Comparison of ENCODE assay signal across 8 mouse cellular contexts in genomic region chr13:29855281-29856031, GRCm38 (mm10). TPM values are rescaled to one million over a fixed set of nuclear protein-coding genes. Genes with fewer than 3 reads are reported as not detected.
A peak's percentile ranks its signal among the peaks of the same experiment; 100 is the strongest.
DNase-seq lines count a peak whose midpoint lies in the region; ATAC-seq and TF ChIP-seq lines count a peak whose summit lies in the region.

Cdkal1 (minus strand) TSS chr13:29855674.

- no peaks in the 10 kb centered on the region for H3K27me3 ChIP-seq in C2C12 (ENCODE audit: control insufficient read depth, insufficient read depth, insufficient read length)
- no peaks in the 10 kb centered on the region for H3K27me3 ChIP-seq in erythroblast, embryonic 14.5 days (ENCODE audit: control insufficient read depth)
- H3K27me3 ChIP-seq in heart, embryonic 13.5 days (replicated peaks) = no peaks in the 10 kb centered on the region
- no peaks in the 10 kb centered on the region for H3K27me3 ChIP-seq in liver, embryonic 12.5 days (replicated peaks)
- H3K27me3 ChIP-seq in stomach, embryonic 15.5 days (replicated peaks) = no peaks in the 10 kb centered on the region

- no peak for TF ChIP-seq CTCF in C2C12 (IDR thresholded peaks at IDR 0.05; ENCODE audit: control insufficient read depth, insufficient read depth, insufficient read length)
- TF ChIP-seq CTCF in brain, embryonic 14.5 days (IDR thresholded peaks at IDR 0.05; ENCODE audit: borderline replicate concordance, extremely low read depth, insufficient read depth, insufficient read length) = no peak

- TF ChIP-seq POLR2A in brain, embryonic 14.5 days (IDR thresholded peaks at IDR 0.05; ENCODE audit: borderline replicate concordance, extremely low read depth, insufficient read depth, insufficient read length, poor library complexity, severe bottlenecking) = peak; percentile 23; the same call in 1 of the 2 replicates

- under 1% methylated on average over 33 of the region's 33 CpGs for WGBS in heart, embryonic 13.5 days
- WGBS in liver, embryonic 12.5 days (ENCODE audit: insufficient replicate concordance) = under 1% methylated on average over 33 of the region's 33 CpGs
- WGBS in stomach, embryonic 15.5 days = under 1% methylated on average over 33 of the region's 33 CpGs

- H3K4me3 ChIP-seq in C2C12 (ENCODE audit: insufficient read depth, poor library complexity, severe bottlenecking) = peak within 1 kb of the TSS; percentile 65
- H3K4me3 ChIP-seq in erythroblast, embryonic 14.5 days (replicated peaks) = peak within 1 kb of the TSS; percentile 86
- peak within 1 kb of the TSS; percentile 92 for H3K4me3 ChIP-seq in heart, embryonic 13.5 days
- H3K4me3 ChIP-seq in liver, embryonic 12.5 days = peak within 1 kb of the TSS; percentile 88
- peak within 1 kb of the TSS; percentile 92 for H3K4me3 ChIP-seq in stomach, embryonic 15.5 days (replicated peaks)

- H3K9me3 ChIP-seq in erythroblast, embryonic 14.5 days (ENCODE audit: control insufficient read depth, low read length) = no peaks in the 10 kb centered on the region
- H3K9me3 ChIP-seq in heart, embryonic 13.5 days = no peaks in the 10 kb centered on the region
- H3K9me3 ChIP-seq in liver, embryonic 12.5 days (replicated peaks) = no peaks in the 10 kb centered on the region
- H3K9me3 ChIP-seq in stomach, embryonic 15.5 days = no peaks in the 10 kb centered on the region

- H3K4me2 ChIP-seq in heart, embryonic 13.5 days = peak within 1 kb of the TSS; percentile 77
- peak within 1 kb of the TSS; percentile 80 for H3K4me2 ChIP-seq in liver, embryonic 12.5 days
- H3K4me2 ChIP-seq in stomach, embryonic 15.5 days = peak within 1 kb of the TSS; percentile 58

- H3ac ChIP-seq in C2C12 (ENCODE audit: control insufficient read depth, insufficient read length, low read depth) = peak within 1 kb of the TSS; percentile 70

- peaks cover 50% of the 10 kb centered on the region for H3K79me2 ChIP-seq in C2C12 (ENCODE audit: control insufficient read depth, insufficient read depth)

- peaks cover 41% of the 10 kb centered on the region for H3K79me3 ChIP-seq in C2C12 (ENCODE audit: low read depth)

- DNase-seq in brain, embryonic 14.5 days (ENCODE audit: low read depth) = peak; percentile 96
- DNase-seq in kidney, postnatal 10 days = peak; percentile 90
- DNase-seq in natural killer cell, adult 2 months (ENCODE audit: low spot score in 2 of 2) = peak; percentile 64 to 73

- H3K27ac ChIP-seq in heart, embryonic 13.5 days (replicated peaks) = peak within 1 kb of the TSS; percentile 93
- peak within 1 kb of the TSS; percentile 69 for H3K27ac ChIP-seq in liver, embryonic 12.5 days
- H3K27ac ChIP-seq in stomach, embryonic 15.5 days = peak within 1 kb of the TSS; percentile 76

- H3K9ac ChIP-seq in heart, embryonic 13.5 days = peak within 1 kb of the TSS; percentile 91
- H3K9ac ChIP-seq in liver, embryonic 12.5 days = peak within 1 kb of the TSS; percentile 85
- H3K9ac ChIP-seq in stomach, embryonic 15.5 days = peak within 1 kb of the TSS; percentile 78

- H3K4me1 ChIP-seq in erythroblast, embryonic 14.5 days (ENCODE audit: control insufficient read depth) = peaks cover 15% of the 10 kb centered on the region
- H3K4me1 ChIP-seq in heart, embryonic 13.5 days = peaks cover 19% of the 10 kb centered on the region
- peaks cover 8% of the 10 kb centered on the region for H3K4me1 ChIP-seq in liver, embryonic 12.5 days
- 0 out of 2 replicates have a peak, but pooled peaks cover 4% of the 10 kb centered on the region for H3K4me1 ChIP-seq in stomach, embryonic 15.5 days

- peaks cover 20% of the 10 kb centered on the region for H3K36me3 ChIP-seq in C2C12 (ENCODE audit: control insufficient read depth, insufficient read depth)
- peaks cover 18% of the 10 kb centered on the region for H3K36me3 ChIP-seq in erythroblast, embryonic 14.5 days (ENCODE audit: control insufficient read depth)
- peaks cover 20% of the 10 kb centered on the region for H3K36me3 ChIP-seq in heart, embryonic 13.5 days
- H3K36me3 ChIP-seq in liver, embryonic 12.5 days = peaks cover 21% of the 10 kb centered on the region
- no peaks in the 10 kb centered on the region; the same call in 1 of the 2 replicates for H3K36me3 ChIP-seq in stomach, embryonic 15.5 days

- peak; percentile 25; the same call in 1 of the 2 replicates for ATAC-seq in heart, embryonic 13.5 days (ENCODE audit: extremely low read depth, insufficient number of reproducible peaks, low FRiP score, low TSS enrichment)
- ATAC-seq in liver, embryonic 12.5 days = peak; percentile 84
- peak; percentile 85; the same call in 1 of the 2 replicates for ATAC-seq in stomach, embryonic 15.5 days (ENCODE audit: insufficient read depth, low FRiP score, low read depth)

TF ChIP-seq in C2C12, 6 proteins besides CTCF, POLR2A, EP300 and RAD21:
- TF ChIP-seq MYOG (IDR thresholded peaks at IDR 0.05; ENCODE audit: control insufficient read depth, extremely low read depth, insufficient read length) = no peak

RNA-seq across cellular contexts. Expression of gene Cdkal1, which starts in this region (rescaled TPM):
- polyA plus RNA-seq in C2C12 (2012; fragmentation: generic; extraction: Trizol) = 5.1 TPM
- 5.8 and 7.2 TPM in 2 replicates for polyA plus RNA-seq in brain, embryonic 14.5 days (2012; rRNA removed)
- polyA plus RNA-seq in erythroblast, embryonic 14.5 days (2012) = 0.10 and 0.11 TPM in 2 replicates
- polyA plus RNA-seq in heart, embryonic 13.5 days (2015; fragmentation: Nextera tagmentation; extraction: Ambion mirVana) = 19.7 and 23.7 TPM in 2 replicates
- 16.0 and 16.6 TPM in 2 replicates for polyA plus RNA-seq in liver, embryonic 12.5 days (2016; fragmentation: Nextera tagmentation; extraction: Ambion mirVana)
- 29.9 and 32.5 TPM in 2 replicates for polyA plus RNA-seq in stomach, embryonic 15.5 days (2015; fragmentation: Nextera tagmentation; extraction: Ambion mirVana)

Comparison
In these comparisons a context has a peak if more than half of its experiments do, and no peak if none do; other contexts are left out.
1. Peak in every context shown above with its lines: DNase-seq, ATAC-seq, H3K4me3 ChIP-seq and H3K27ac ChIP-seq.
2. ATAC-seq: peak in every context shown above with its lines; median percentile 85 in stomach, embryonic 15.5 days; 84 in liver, embryonic 12.5 days; 25 in heart, embryonic 13.5 days.